Mouse (Mus musculus) right cerebral cortex, postnatal 4 days (tissue): ENCODE data around the gene Cyp2d26.

Source experiments
- DNase-seq: peaks from one replicate; pipeline ENCODE4 v3.0.0-alpha.2; 2022

Cyp2d26 gene

GRCm38 (mm10) chr15:82748141-82748540 lies 46.0 kb downstream of the Cyp2d26 start:
- no peak for DNase-seq

GRCm38 (mm10) chr15:82747516-82747915 lies 46.6 kb downstream of the Cyp2d26 start:
- DNase-seq = no peak
